Mouse (Mus musculus): ENCODE measurements at regions not wholly inside any gene's neighbourhood (a gene's known extent, or its start where the extent isn't known, plus 50 kb on each side); places are given as distances from the start of the nearest gene placed in this dataset.

GRCm38 (mm10) chr6:98606680-98607079, 264.1 kb upstream of the Gm765 start:
- DNase-seq, result no peak

DNA sequence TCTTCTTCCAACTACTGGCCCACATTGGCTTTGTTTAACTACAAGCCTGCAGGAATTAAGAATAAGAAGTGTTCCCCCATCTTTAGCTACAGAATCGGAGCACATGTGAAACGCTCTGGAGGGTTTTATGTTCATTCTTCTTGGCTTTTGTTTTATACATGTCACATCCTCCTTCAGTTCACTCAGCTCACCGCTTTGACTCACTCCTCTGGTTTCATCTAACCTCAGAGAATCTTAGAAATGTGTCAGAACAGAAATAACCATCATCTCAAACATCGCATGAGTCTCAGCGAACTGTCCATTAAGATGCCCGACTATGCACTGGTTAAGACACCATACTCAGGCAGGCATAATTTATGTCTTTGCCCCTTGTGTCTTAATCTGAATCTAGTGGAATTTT, 255.1 kb upstream of the Gm765 start:
- no peak for DNase-seq

DNA sequence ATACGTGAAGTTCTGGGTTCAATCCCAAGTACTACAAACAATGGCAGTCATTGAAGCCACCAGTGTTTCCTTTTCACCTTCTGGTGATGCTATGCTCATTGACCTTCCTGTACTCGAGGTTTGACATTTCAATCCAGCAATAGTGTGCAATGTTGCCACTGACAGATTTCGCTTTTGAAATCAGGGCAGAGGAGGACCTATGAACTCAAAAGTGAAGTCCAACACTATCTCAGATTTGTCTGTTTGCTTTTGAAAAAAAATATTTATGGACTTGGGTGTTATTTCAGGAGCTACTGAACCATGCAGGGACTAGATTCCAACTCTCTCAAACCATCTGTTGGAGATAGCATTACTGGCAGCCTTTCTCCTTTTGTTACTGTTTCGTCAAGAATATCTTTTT, 248.4 kb upstream of the Gm765 start:
- DNase-seq, result no peak

GRCm38 (mm10) chr6:98588979-98589378, 246.4 kb upstream of the Gm765 start:
- no peak for DNase-seq

DNA sequence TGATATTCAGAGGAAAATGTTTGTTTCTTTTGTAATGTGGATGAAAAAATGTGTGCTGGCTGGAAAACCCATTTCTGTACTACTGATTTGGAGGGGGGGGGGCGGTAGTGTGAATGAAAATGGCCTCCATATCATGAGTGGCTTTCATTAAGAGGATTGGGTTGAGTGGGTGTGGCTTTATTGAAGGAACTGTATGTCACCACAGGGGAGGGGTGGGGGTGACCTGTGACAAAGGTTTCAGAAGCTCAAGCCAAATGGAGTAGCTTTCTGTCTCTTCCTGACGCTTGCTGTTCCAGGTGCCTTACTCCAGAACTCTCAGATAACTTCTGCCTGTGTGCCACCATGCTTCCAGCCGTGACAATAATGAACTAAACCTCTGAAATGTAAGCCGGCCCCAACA, 242.0 kb upstream of the Gm765 start:
- DNase-seq, result no peak

DNA sequence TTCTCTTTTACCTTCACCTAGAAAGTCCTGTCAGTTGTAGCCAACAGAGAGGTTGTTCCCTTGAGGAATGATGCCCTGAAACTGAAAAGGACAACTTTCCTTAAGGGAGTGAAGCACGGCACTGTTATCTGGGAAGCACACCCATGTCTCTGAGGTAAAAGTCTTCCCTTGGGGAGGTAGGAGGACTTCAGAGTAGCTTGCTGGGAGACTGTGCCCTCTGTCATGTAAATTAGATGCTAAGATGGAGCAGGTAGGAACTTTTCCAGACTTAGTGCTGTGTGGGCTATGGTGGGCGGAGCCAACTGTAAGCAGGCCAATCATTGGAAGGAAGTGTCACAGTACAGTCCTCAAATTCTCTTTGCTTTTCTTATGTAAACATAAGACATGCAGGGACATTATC, 240.3 kb upstream of the Gm765 start:
- DNase-seq, result no peak

DNA sequence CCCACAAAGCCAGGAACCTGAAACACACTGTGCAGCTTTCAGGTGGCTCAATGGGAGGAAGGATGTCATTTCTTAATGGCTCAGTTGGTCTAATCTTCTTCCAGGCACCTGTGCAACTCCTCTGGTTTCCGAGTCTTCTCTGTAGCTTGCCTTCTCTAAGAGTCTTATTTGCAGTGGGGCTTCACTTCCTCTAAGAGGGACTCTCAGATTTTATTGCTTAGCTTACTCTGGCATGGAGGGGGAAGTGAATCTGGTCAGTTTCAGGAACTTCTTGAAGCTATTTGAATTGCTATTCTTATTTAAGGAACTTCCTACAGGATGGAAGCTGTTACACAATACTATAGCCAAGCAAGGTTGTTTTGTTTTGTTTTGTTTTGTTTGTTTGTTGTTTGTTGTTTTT, 232.7 kb upstream of the Gm765 start:
- DNase-seq, result no peak

DNA sequence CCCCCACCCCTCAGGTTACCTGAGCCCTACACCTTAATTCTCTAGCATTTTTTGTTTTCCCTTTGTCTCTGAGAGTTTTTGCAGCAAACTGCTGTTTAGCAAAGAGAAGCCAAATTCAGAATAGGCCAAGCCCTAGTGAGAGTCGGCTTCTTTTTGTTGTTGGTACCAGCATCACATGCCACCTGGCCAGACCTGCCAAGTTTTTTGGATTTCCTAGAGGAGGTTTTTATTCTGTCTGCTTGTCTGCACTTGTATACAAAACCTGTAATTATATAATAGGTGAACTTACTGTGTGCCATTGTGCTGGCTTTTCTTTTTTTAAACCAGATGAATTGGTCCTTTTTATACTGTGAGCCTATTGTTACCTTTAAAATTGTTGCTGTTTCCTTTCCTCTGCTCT, 213.1 kb upstream of the Gm765 start:
- DNase-seq, result no peak

GRCm38 (mm10) chr6:98553922-98554321, 211.4 kb upstream of the Gm765 start:
- DNase-seq, result no peak

GRCm38 (mm10) chr6:98551781-98552180, 209.2 kb upstream of the Gm765 start:
- DNase-seq, result no peak

- no peak for DNase-seq
Observed at GRCm38 (mm10) chr6:98526882-98527440, 184.4 kb upstream of the Gm765 start.

DNA sequence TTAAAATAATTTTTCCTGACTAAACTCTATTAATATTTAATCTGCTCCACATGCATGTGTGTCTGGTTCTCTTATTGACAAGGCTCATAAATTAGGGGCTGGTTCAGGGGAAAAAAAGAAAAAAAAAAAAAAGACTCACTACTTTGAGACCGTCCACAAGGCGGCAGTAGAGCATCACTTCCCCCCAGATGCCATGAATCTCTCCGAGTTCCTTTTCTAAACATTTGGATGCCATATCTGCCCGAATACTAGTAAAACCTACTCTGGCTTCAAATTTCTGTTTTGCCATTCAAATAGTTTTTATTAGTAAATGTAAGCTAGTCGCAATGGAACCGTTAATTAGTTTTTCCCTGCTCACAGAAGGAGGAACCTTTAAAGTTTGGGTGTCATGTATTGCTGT, 182.7 kb upstream of the Gm765 start:
- DNase-seq, result peak; percentile 75

GRCm38 (mm10) chr6:98524659-98525058, 182.1 kb upstream of the Gm765 start:
- DNase-seq, result no peak

- no peak for DNase-seq
Observed at GRCm38 (mm10) chr6:98521526-98521925, 179.0 kb upstream of the Gm765 start.

DNA sequence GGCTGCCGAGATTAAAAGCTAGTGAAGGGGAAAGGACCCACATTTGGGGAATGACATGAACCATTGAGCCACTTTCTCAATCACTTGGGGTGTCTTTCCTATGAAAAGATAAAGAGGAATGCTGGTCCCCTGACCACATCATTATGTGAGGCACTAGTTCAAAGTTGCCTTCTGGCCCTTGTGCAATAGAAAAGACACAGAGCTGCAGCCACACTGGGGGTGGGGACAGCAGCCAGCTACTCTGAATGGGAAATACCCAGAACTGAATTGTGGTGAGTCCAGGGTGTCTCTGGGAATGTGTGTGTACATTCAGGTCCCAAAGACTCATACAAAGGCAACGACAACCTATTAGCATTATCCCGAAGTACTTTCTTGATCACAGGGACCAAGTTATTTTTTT, 172.3 kb upstream of the Gm765 start:
- DNase-seq, result no peak

GRCm38 (mm10) chr6:98514376-98514775, 171.8 kb upstream of the Gm765 start:
- no peak for DNase-seq

DNA sequence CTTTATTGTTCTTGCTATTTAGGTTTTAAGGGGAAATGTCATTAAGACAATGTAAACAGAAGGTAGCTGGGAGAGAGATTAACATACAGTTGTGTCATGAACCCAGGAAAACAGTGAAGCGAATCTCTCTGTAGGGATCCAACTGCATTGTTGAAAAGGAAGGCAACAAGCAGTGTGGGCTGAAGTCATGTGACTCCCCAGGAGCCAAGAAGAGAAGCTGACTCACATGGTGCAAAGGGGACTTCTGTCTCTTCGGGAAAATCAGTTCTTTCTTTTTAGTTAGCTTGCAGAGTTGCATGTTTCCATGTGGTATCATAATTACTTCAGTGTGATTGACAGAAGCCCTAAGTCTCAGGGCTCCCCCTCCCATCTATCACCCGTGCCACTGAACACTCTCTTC, 170.7 kb upstream of the Gm765 start:
- no peak for DNase-seq

DNA sequence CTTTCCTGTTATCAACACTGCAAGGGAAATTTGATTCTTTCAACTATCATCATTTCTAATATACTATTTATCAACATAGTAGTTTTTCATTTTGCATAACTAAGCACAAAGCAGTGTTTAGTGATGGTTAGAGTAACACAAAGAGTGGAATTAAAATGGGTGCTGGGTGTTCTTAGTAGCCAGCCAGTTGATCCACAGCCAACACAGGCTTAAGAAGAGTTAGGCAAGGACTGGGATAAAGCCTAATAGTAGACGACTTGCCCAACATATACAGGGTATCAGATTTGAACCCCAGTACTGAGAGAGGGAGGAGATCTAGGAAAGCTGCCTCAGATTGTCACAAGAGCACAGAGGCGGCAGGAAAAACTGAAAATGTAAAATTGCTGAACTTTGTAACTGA, 160.2 kb upstream of the Gm765 start:
- no peak for DNase-seq

DNA sequence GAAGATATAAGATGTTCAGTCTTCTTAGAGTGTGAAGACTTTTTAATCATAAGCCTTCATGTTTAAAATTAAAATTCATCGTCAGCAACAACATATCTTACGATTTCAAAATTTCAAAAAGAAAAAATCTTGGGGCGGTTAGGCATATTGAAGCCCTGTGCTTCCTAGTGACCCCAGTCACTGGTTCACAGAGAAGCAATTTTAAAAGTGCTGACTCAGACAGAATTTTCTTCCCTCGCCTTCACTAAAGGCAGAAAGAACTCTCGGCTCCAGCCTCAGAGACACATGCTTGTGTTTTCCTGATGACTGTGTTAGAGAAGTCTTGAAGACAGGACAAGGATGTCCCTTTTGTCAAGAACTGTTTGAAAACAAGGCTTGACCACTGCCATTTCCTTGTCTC, 157.2 kb upstream of the Gm765 start:
- no peak for DNase-seq

GRCm38 (mm10) chr6:98486626-98487025, 144.1 kb upstream of the Gm765 start:
- no peak for DNase-seq

- no peak for DNase-seq
Observed at GRCm38 (mm10) chr6:98483319-98484123, 141.0 kb upstream of the Gm765 start.

- DNase-seq, result no peak
Observed at GRCm38 (mm10) chr6:98482319-98482718, 139.8 kb upstream of the Gm765 start.

DNA sequence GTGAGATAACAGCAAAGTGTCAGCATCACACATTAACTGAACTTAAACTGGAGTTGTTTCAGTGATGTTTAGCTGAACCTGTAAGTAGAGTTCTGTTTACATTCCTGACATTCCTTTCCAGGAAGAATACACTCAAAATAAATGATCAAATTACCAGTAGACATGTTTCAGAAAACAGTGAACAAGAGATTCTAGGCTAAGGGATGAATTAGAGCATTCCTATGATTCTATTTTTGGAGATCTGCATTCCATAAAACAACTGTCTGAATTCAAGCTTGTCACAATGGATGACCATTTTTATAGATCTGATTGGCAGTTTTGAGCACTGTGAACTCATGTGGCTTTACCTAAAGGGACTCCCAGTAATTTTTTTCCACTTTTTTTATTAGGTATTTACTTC, 125.0 kb upstream of the Gm765 start:
- DNase-seq, result no peak

DNA sequence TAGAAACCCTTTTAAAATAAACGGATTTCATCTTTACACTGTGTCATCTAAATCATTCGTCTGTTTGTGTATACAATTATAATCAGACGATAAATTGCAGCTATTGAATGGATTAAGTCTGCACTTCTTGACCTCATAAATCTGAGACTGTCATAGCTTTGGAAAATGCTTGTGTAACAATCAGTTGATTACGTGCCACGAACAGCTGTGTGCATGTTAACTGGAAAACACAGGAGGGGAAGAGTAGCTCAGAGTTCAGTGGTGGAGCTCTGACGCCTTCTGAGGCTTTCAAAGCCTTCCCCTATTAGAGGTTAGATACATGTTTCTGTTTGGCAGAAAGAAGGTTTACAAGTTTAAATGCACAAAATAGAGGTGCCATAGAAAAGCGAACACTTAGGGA, 109.7 kb upstream of the Gm765 start:
- no peak for DNase-seq

DNA sequence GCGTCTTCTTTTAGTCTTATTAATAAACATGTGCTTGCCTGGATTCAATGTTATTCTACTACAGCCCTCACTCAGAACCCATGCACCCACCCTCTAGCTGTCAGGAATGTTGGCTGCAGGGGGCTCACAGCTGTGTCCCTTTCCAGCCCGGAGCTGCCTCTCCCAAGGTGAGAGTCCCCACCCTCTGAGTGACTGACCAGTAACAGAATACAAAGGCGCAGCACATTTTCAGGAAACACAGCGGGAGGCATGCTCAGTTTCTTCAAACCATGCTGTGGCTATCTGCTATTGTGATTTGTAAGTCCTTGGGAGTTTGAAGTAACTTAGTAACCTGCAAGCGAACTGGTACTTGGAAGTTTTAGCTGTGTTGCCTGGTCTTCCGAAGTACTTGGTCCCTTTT, 93.1 kb upstream of the Gm765 start:
- no peak for DNase-seq

Measured in kidney, postnatal 10 days (tissue).